Mouse (Mus musculus): Measurements from ENCODE around the gene Gas2.

- TF ChIP-seq CTCF (IDR thresholded peaks at IDR 0.05; ENCODE audit: extremely low read depth, insufficient read depth, low read length) (no peak), POLR2A (IDR thresholded peaks at IDR 0.05; ENCODE audit: extremely low read depth, insufficient read depth, low read length) (no peak)
Observed at GRCm38 (mm10) chr7:51887678-51888567, 26.1 kb downstream of the Gas2 start.
